Mouse (Mus musculus) adrenal gland, adult 18-20 months (tissue): ENCODE results near the gene Ppp1r14c. TPM values are rescaled to one million over a fixed set of nuclear protein-coding genes. Genes with fewer than 3 reads are reported as not detected.
A peak's percentile ranks its signal among the peaks of the same experiment; 100 is the strongest.
"Not testable (repeated sequence)": the region's sequence is repeated elsewhere in the genome, so short reads cannot be mapped to it uniquely, and the experiment has no call there.

Experiments
- DNase-seq, 2 experiments: peaks; one replicate each; pipeline ENCODE4 v3.0.0; 2021 to 2022; ENCODE audit warnings: low spot score in 2 of 2
- total RNA-seq, 2 experiments: library from RNA; stranded (reverse); gene quantifications; 1 replicate in 1 of 2; 2 replicates in 1 of 2; pipeline ENCODE4 v1.2.3; 2021

Ppp1r14c gene
- total RNA-seq, 2 experiments from 2014 or later = 2.9 to 14.4 TPM

DNA sequence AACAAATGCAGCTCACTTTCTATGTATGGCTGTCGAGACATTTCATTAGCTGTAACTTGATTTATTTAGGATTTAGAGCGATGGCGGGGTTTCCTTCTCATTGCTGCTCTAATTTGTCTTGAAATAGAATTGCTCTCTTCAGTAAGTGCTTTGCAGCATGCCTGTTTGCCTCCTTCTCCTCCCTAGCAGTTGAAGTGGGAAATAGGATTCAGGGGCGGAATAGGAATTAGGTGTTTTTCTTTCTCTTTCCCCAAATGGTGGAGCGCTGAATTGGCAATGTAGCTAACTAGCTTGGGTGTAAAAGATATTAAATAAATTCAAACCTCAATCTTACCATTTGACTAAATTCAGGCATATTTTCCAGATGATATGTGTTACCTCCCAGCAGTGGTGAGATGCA is 32.2 kb downstream of the Ppp1r14c start:
- DNase-seq = no peak

GRCm38 (mm10) chr10:3402284-3402683 is 36.4 kb downstream of the Ppp1r14c start:
- DNase-seq = no peak

- DNase-seq = no peak
These were observed 37.7 kb downstream of the Ppp1r14c start for GRCm38 (mm10) chr10:3403416-3404137.

- no peak for DNase-seq
These were observed 38.5 kb downstream of the Ppp1r14c start for GRCm38 (mm10) chr10:3404362-3404761.

- DNase-seq = no peak
These were observed 40.4 kb downstream of the Ppp1r14c start for GRCm38 (mm10) chr10:3406280-3406679.

GRCm38 (mm10) chr10:3408036-3408661 is 42.3 kb downstream of the Ppp1r14c start:
- no peak for DNase-seq

GRCm38 (mm10) chr10:3408699-3409098 is 42.8 kb downstream of the Ppp1r14c start:
- no peak for DNase-seq

DNA sequence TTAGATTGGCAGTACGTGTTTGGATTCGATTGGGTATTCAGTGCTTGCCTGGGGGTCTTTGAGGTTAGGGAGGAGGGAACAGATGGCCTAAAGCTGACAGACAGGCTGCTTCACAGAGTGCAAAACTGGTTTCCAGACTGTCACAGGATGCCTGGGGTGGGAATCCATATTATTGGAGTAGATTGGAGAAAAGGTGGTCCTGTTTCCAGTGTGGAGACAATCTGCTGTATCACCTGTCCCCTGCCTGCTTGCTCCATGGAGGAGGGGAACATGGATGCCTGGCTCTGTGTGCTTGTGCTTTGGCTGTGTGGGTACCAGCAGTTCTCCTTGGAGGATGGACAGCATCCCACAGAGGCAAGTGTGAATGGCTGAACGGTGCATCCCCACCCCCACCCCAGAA is 45.4 kb downstream of the Ppp1r14c start:
- DNase-seq = no peak

GRCm38 (mm10) chr10:3411639-3412038 is 45.8 kb downstream of the Ppp1r14c start:
- DNase-seq = no peak

- DNase-seq = no peak
These were observed 49.0 kb downstream of the Ppp1r14c start for GRCm38 (mm10) chr10:3414813-3415212.

- no peak for DNase-seq
These were observed 50.7 kb downstream of the Ppp1r14c start for GRCm38 (mm10) chr10:3416565-3416964.

DNA sequence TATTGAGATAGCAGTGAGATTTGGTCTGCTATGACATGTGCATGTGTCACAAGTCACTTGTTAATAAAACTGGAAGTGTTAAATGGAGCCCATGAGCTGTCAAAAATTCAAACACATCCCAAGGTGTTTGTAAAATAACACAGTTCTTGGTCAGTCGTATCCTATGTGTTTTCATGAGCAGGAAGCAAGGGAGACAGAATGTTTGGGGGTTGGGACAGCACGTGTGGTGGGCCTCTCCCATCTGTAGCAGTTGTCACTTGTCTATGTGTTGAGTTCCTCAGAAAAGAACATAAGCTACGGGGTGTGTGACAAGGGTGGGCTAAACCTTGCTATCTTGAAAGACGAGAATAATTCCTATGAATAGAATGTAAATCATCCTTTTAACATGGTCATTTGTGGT is 51.6 kb downstream of the Ppp1r14c start:
- no peak for DNase-seq

DNA sequence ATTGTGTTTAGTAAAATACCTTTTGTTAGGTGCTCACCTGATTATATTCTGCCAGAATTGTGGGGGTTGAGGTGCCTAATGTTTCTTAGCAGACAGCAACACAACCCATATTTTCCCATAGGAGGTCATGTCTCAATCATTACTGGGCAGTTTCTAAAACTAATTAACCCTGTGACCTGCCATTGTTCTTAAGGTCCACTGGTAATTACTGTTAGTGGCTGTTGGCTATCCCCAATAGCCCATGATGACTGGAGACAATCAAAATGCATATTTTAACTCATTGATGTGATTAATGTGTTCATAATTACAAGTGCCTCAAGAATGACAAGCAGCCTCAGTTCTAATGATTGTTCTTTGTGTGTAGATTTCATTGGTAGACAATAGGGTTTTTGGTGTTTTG is 58.2 kb downstream of the Ppp1r14c start:
- no peak for DNase-seq

- peak in 1 of 2 experiments; percentile 27 for DNase-seq
These were observed 62.0 kb downstream of the Ppp1r14c start for GRCm38 (mm10) chr10:3427689-3428399.

DNA sequence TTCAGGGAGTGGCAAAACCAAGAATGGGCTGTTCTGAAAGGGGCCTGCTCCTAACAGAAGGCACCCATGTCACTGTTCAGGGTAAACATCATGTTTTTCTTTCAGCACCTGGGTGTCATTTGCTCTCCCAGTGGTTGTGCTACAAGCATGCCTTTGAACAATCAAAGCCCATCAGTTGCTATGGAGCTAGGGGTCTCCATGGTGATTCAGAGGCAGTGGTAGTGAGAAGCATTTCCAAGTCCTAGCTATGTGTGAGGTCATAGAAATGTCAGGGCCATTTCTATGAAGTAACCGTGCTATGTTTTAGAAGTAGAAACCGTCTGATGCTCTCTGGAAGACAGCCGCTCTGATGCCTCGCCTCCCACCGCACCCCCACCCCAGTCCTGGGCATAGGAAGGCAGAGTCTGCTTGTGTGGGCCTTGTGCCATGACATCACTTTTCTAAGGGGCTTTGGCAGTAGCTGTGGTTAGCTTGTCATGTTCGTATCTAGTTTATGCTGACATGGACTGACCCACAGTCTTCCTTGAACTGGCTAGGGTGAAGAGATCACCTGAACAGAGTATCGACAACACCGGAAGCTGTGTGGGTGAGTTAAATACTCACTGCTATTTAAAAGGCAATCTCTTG is 69.1 kb downstream of the Ppp1r14c start:
- DNase-seq = no peak

DNA sequence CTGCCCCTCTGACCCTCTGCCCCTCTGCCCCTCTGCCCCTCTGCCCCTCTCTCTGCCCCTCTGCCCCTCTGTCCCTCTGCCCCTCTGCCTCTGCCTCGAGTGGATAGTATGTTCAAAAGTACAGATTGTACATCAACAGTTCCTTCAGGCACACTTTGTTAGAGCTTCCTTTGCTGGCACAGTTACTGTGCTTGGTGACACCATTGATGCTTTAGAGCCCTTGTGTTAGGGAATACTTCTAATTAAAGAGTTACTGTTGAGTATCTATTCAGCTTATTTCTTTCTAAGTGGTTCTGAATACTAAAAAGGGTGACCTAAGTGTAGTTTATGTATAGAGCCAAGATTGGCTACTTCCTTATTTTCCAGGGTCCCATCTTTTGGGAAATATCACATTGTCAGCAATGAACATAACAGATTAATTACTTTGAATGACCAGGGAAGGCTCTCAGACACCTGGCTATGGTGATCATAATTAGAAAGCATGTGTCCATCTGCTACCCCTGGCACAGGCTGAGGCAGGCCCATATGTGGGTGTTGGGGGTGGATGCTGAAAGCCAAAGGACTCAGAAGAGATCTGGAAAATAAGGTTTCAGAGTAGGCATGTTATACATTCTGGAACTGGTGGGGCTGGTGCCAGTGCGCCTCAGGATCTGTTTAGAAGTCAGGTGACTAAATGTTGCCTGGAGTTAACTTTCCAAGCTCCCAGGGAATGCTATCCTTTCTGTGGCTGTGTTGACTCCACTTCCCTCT is 75.0 kb downstream of the Ppp1r14c start:
- DNase-seq = no peak

DNA sequence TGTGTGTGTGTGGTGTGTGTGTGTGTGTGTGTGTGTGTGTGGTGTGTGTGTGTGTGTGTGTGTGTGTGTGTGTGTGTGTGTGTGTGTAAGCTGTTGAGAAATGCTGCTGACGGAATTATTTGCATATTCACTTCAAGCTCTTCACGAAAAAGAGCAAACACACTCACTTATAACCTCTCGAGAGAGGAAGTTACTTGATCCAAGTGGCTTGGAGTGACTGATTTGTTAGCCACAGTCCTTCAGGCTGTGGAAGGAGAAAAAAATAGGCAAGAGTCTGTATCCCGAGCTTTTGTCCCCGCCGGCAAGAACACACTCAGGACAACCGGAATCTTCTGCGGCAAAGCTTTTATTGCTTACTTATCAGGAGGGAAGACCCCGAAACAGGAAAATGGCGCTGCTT is 80.9 kb downstream of the Ppp1r14c start:
- not testable (repeated sequence) for DNase-seq

GRCm38 (mm10) chr10:3448699-3449098 is 82.8 kb downstream of the Ppp1r14c start:
- no peak for DNase-seq

DNA sequence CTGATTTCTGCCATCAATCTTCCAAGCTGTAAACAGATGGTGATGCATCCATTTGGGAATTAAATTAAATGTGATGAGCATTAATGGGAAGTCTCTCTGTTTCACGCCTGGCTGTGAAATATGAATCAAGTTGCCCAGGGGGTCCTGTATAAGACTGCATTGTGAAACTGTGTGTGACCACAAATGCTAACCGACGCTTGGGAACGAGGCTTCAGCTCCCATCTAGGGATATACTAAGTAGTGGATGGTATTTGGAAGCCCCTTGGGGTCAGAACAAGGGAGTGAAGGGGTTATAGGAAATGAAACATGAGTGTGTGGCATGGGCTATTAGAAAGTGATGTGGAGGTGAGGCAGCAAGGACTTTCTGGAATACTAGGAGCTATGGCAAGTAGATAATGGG is 86.1 kb downstream of the Ppp1r14c start:
- no peak for DNase-seq

DNA sequence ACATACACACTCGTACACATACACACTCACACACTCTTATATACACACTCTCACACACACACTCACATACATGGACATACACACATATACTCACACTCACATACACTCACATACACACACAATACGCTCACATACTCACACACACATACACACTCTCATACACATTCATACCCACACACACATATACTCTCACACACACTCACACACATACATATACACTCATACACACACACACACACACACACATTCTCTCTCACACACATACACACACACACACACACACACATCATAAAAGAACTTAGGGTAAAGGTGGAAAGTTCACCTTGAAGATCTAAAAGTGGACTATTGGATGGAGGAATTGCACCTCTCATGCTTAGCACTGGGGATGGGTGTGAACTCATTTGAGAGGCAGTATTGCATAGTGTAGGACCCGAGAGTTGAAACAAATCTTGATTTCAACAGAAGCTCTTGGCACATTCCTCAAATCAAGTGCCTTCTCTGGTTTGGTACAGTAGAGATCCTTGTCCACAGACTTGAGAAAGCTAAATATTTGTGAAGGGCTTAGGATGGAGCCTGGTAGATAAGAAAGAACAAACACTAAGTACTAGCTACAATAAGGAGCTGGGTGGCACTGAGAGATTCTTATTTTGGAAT is 87.1 kb downstream of the Ppp1r14c start:
- DNase-seq = no peak
